Mouse (Mus musculus) lung, postnatal 0 days (tissue): ENCODE measurements around the gene 1810009A15Rik. TPM values are rescaled to one million over a fixed set of nuclear protein-coding genes. Genes with fewer than 3 reads are reported as not detected.

Experiments used
- ATAC-seq: fragments of 200-750 bp; cut with Nextera tagmentation; 2 replicates; pipeline ENCODE4 v1.8.0; 2017; ENCODE audit warnings: moderate library complexity
- DNase-seq: peaks from one replicate; pipeline ENCODE4 v3.0.0-alpha.2; 2016; ENCODE audit warnings: low spot score
- H3K27ac ChIP-seq: fragments of 300-500 bp; sonication (generic); 2 replicates; pipeline ENCODE4 v1.5.1; 2014; ENCODE audit warnings: antibody characterized with exemption, mild to moderate bottlenecking, low read length, mixed read lengths
- H3K27me3 ChIP-seq: fragments of 300-500 bp; sonication (generic); replicated peaks from 2 replicates; pipeline ENCODE4 v1.6.1; 2014; ENCODE audit warnings: low read length, mixed read lengths; ENCODE audit not compliant: insufficient read depth
- H3K36me3 ChIP-seq: fragments of 300-500 bp; sonication (generic); 2 replicates; pipeline ENCODE4 v1.6.1; 2014; ENCODE audit warnings: low read length, mixed read lengths; ENCODE audit not compliant: insufficient read depth
- H3K4me1 ChIP-seq: fragments of 300-500 bp; sonication (generic); 2 replicates; pipeline ENCODE4 v1.6.1; 2014; ENCODE audit warnings: antibody characterized with exemption, low read depth, low read length, mixed read lengths; ENCODE audit not compliant: insufficient read depth
- H3K4me2 ChIP-seq: fragments of 300-500 bp; sonication (generic); replicated peaks from 2 replicates; pipeline ENCODE4 v1.6.1; 2014; ENCODE audit warnings: low read depth, mild to moderate bottlenecking, low read length, moderate library complexity, mixed read lengths
- H3K4me3 ChIP-seq: fragments of 300-500 bp; sonication (generic); 2 replicates; pipeline ENCODE4 v1.5.1; 2014; ENCODE audit warnings: low read depth, low read length
- H3K9ac ChIP-seq: fragments of 300-500 bp; sonication (generic); replicated peaks from 2 replicates; pipeline ENCODE4 v1.6.1; 2014; ENCODE audit warnings: low read depth, mild to moderate bottlenecking
- H3K9me3 ChIP-seq: fragments of 300-500 bp; sonication (generic); 2 replicates; pipeline ENCODE4 v1.6.1; 2016; ENCODE audit warnings: low read length, mixed read lengths
- CTCF ChIP-seq: IDR thresholded peaks from 2 replicates; pipeline ENCODE4 v1.5.1; 2016; ENCODE audit warnings: antibody characterized with exemption, mild to moderate bottlenecking
- EP300 ChIP-seq: IDR thresholded peaks from 2 replicates; pipeline ENCODE4 v1.6.1; 2016; ENCODE audit warnings: antibody characterized with exemption, mild to moderate bottlenecking, control low read depth
- WGBS: fragments of 180-500 bp; shearing (Covaris S2); extraction: QIAGEN DNeasy Blood & Tissue Kit; methylation state at CpG from one replicate; pipeline ENCODE4 v1.1.7; 2014; 5-methylcytosine and 5-hydroxymethylcytosine counted together
- polyA plus RNA-seq: library from polyadenylated mRNA; unstranded; fragments of >200 nt; fragmentation: Nextera tagmentation; extraction: Ambion mirVana; gene quantifications from 2 replicates; pipeline ENCODE4 v1.2.1, GENCODE M21; 2015

1810009A15Rik gene
- polyA plus RNA-seq, 1 experiment from 2014 or later = 44.4 TPM

GRCm38 (mm10) chr19:8872266-8872840 is 16.3 kb upstream of the 1810009A15Rik start:
- Histone ChIP-seq H3K4me2 (peak overlapping the region; percentile 72), H3K9me3 (no peaks in the 10 kb centered on the region), H3K27ac (peak overlapping the region; percentile 87), H3K27me3 (no peaks in the 10 kb centered on the region), H3K4me3 (peak overlapping the region; percentile 95), H3K4me1 (peaks cover 6% of the 10 kb centered on the region; the same call in 1 of the 2 replicates), H3K9ac (peak overlapping the region; percentile 92), H3K36me3 (peaks cover 8% of the 10 kb centered on the region; the same call in 1 of the 2 replicates)
- DNase-seq (no peak), ATAC-seq (no peak)
- WGBS = 60% methylated on average over 10 of the region's 10 CpGs
- TF ChIP-seq EP300 (no peak), CTCF (no peak)

GRCm38 (mm10) chr19:8875031-8875430 is 13.6 kb upstream of the 1810009A15Rik start:
- WGBS = 94% methylated on average over 7 of the region's 7 CpGs
- DNase-seq = no peak
- ATAC-seq = no peak

GRCm38 (mm10) chr19:8880311-8881033 is 8.2 kb upstream of the 1810009A15Rik start, which contains the start of gene Uqcc3:
TSS of gene Uqcc3 (minus strand) at chr19:8880923.
- Histone ChIP-seq H3K4me1 (no peaks in the 10 kb centered on the region), H3K27me3 (no peaks in the 10 kb centered on the region), H3K27ac (peak within 1 kb of the TSS; percentile 91), H3K9ac (peak within 1 kb of the TSS; percentile 89), H3K4me2 (peak within 1 kb of the TSS; percentile 79), H3K36me3 (0 out of 2 replicates have a peak, but pooled peaks cover 3% of the 10 kb centered on the region), H3K9me3 (no peaks in the 10 kb centered on the region), H3K4me3 (peak within 1 kb of the TSS; percentile 67)
- peak; percentile 95 for DNase-seq
- 0% methylated on average over 42 of the region's 42 CpGs for WGBS
- ATAC-seq = peak; percentile 98
- no peak for TF ChIP-seq CTCF
- TF ChIP-seq EP300 = 0 out of 2 replicates have a peak, but pooled peaks have one; percentile 12

More at GRCm38 (mm10) chr19:8875031-8875430, 13.6 kb upstream of the 1810009A15Rik start:
- peaks cover 6% of the 10 kb centered on the region; the same call in 1 of the 2 replicates for H3K4me1 ChIP-seq
- H3K27me3 ChIP-seq = no peaks in the 10 kb centered on the region
- H3K9ac ChIP-seq = no peak overlapping the region
- H3K4me3 ChIP-seq = no peak overlapping the region
- no peak overlapping the region for H3K4me2 ChIP-seq
- peaks cover 8% of the 10 kb centered on the region; the same call in 1 of the 2 replicates for H3K36me3 ChIP-seq
- no peak for TF ChIP-seq CTCF
- no peak for TF ChIP-seq EP300
- H3K9me3 ChIP-seq = no peaks in the 10 kb centered on the region
- no peak overlapping the region for H3K27ac ChIP-seq

GRCm38 (mm10) chr19:8881034-8881392 is 7.6 kb upstream of the 1810009A15Rik start:
- DNase-seq (no peak), ATAC-seq (no peak; the same call in 1 of the 2 replicates)
- TF ChIP-seq CTCF (no peak), EP300 (no peak)
- H3K4me2 ChIP-seq = peak overlapping the region; percentile 79
- H3K9ac ChIP-seq = peak overlapping the region; percentile 89; the same call in 1 of the 2 replicates
- no peaks in the 10 kb centered on the region for H3K36me3 ChIP-seq
- no peak overlapping the region for H3K27ac ChIP-seq
- no peaks in the 10 kb centered on the region for H3K27me3 ChIP-seq
- H3K9me3 ChIP-seq = no peaks in the 10 kb centered on the region
- no peaks in the 10 kb centered on the region for H3K4me1 ChIP-seq
- 6% methylated on average over 3 of the region's 3 CpGs for WGBS
- H3K4me3 ChIP-seq = peak overlapping the region; percentile 67

- H3K9ac ChIP-seq = no peak within 1 kb of the TSS
These were observed 5.0 kb upstream of the 1810009A15Rik start, which contains the start of the genes Lbhd1 and Gm49403 for GRCm38 (mm10) chr19:8883616-8884015. TSS of gene Lbhd1 (plus strand) at chr19:8883732. TSS of gene Gm49403 (plus strand) at chr19:8883930.

GRCm38 (mm10) chr19:8886916-8887584 is 1.6 kb upstream of the 1810009A15Rik start:
- H3K4me3 ChIP-seq = no peak overlapping the region
- no peak overlapping the region for H3K4me2 ChIP-seq

More at GRCm38 (mm10) chr19:8883616-8884015, 5.0 kb upstream of the 1810009A15Rik start, which contains the start of the genes Lbhd1 and Gm49403:
- no peak within 1 kb of the TSS for H3K4me2 ChIP-seq
- no peaks in the 10 kb centered on the region for H3K27me3 ChIP-seq
- 75% methylated on average over 3 of the region's 3 CpGs for WGBS
- H3K4me3 ChIP-seq = no peak within 1 kb of the TSS
- peaks cover 6% of the 10 kb centered on the region; the same call in 1 of the 2 replicates for H3K4me1 ChIP-seq
- no peak within 1 kb of the TSS for H3K27ac ChIP-seq
- TF ChIP-seq CTCF (no peak), EP300 (no peak)
- no peak for DNase-seq
- H3K9me3 ChIP-seq = no peaks in the 10 kb centered on the region
- H3K36me3 ChIP-seq = no peaks in the 10 kb centered on the region
- no peak for ATAC-seq

More at GRCm38 (mm10) chr19:8886916-8887584, 1.6 kb upstream of the 1810009A15Rik start:
- H3K4me1 ChIP-seq = peaks cover 6% of the 10 kb centered on the region; the same call in 1 of the 2 replicates
- peak overlapping the region; percentile 83; the same call in 1 of the 2 replicates for H3K27ac ChIP-seq
- H3K36me3 ChIP-seq = no peaks in the 10 kb centered on the region
- no peaks in the 10 kb centered on the region for H3K9me3 ChIP-seq
- no peak overlapping the region for H3K9ac ChIP-seq
- no peak for ATAC-seq
- no peak; the same call in 1 of the 2 replicates for TF ChIP-seq EP300
- TF ChIP-seq CTCF = no peak
- peak; percentile 70 for DNase-seq
- WGBS = 46% methylated on average over 1 of the region's 1 CpGs
- H3K27me3 ChIP-seq = no peaks in the 10 kb centered on the region
